ENCODE assay signal across 8 mouse cellular contexts in the genomic region with DNA sequence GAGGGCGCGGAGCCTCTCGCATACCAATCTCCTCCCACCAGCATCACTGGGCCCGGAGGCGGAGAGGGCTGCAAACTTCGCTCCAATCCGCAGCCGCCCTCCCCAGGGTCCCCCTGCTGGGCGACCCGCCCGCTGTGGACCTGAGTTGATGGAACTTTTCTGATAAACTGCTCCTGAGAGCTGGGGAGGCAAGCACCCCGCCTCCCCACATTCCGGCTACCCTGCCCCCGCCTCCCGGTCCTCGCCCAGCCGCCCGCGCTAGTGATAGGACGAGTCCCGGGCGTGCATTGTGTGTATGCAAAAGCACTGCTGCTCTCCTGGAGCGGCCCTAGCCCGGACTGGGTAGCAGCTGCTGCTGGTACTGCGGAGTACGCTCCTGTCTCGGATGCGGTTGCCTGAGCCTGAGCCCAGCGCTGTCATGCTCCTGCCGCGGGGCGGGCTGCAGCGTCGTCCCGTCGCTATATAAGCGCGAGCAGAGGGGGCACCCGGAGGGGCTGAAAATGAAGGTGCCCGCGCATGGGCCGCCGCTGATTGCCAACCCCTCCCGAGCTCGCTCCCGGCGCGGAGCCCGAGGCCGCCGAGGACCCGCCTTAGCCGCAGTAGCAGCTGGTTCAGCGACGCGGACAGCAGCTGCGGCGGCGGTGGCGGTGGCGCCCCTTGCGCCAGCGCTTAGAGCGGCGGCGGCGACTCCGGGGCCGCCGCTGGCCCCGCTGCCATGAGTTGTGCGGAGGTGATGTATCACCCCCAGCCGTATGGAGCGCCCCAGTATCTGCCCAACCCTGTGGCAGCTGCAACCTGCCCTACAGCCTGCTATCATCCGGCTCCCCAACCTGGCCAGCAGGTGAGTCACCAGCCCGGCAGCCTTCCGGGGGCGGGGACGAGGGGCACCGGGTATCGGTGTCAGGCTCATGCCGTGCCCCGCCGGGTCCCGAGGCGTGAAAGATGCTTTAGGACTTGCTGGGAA. TPM values are rescaled to one million over a fixed set of nuclear protein-coding genes. Genes with fewer than 3 reads are reported as not detected.
DNase-seq lines count a peak whose midpoint lies in the region; ATAC-seq and TF ChIP-seq lines count a peak whose summit lies in the region.

A gene (plus strand): TSS at position 340 of the 964 bp plus-strand sequence.

- TF ChIP-seq EP300 in liver, embryonic 14.5 days (IDR thresholded peaks at IDR 0.05; ENCODE audit: low read depth) = no peak

- H3K4me3 ChIP-seq in forebrain, embryonic 12.5 days (replicated peaks) = peak within 1 kb of the TSS; percentile 63
- peak within 1 kb of the TSS; percentile 65 to 77 for H3K4me3 ChIP-seq in heart, embryonic 14.5 days (ENCODE audit: control insufficient read depth in 1 of 2, insufficient read depth in 1 of 2, low read depth in 1 of 2, low read length in 2 of 2)
- peak within 1 kb of the TSS; percentile 6 to 37 for H3K4me3 ChIP-seq in liver, embryonic 14.5 days (ENCODE audit: insufficient read depth in 1 of 2, low read depth in 2 of 2, low read length in 2 of 2)
- peak within 1 kb of the TSS; percentile 57 for H3K4me3 ChIP-seq in neural tube, embryonic 12.5 days

- under 1% methylated on average over 86 of the region's 86 CpGs for WGBS in forebrain, embryonic 12.5 days
- WGBS in heart, embryonic 14.5 days = under 1% methylated on average over 86 of the region's 86 CpGs
- WGBS in liver, embryonic 14.5 days (ENCODE audit: insufficient replicate concordance) = under 1% methylated on average over 86 of the region's 86 CpGs
- WGBS in neural tube, embryonic 12.5 days = under 1% methylated on average over 86 of the region's 86 CpGs

- H3K27ac ChIP-seq in forebrain, embryonic 12.5 days = peak within 1 kb of the TSS; percentile 71
- H3K27ac ChIP-seq in heart, embryonic 14.5 days (replicated peaks in 1 of 2; ENCODE audit: control insufficient read depth in 1 of 2, insufficient read depth in 1 of 2, low read depth in 2 of 2, low read length in 2 of 2) = peak within 1 kb of the TSS; percentile 40 to 72
- H3K27ac ChIP-seq in liver, embryonic 14.5 days = no peak within 1 kb of the TSS
- H3K27ac ChIP-seq in neural tube, embryonic 12.5 days = no peak within 1 kb of the TSS

- H3K27me3 ChIP-seq in forebrain, embryonic 12.5 days = peaks cover 9% of the 10 kb centered on the region
- H3K27me3 ChIP-seq in heart, embryonic 14.5 days (ENCODE audit: control insufficient read depth, insufficient read depth, low read length) = 0 out of 2 replicates have a peak, but pooled peaks cover 3% of the 10 kb centered on the region
- peaks cover 16% of the 10 kb centered on the region for H3K27me3 ChIP-seq in liver, embryonic 14.5 days (ENCODE audit: control insufficient read depth, insufficient read depth, low read length)
- H3K27me3 ChIP-seq in neural tube, embryonic 12.5 days (replicated peaks) = peaks cover 5% of the 10 kb centered on the region; the same call in 1 of the 2 replicates

- peak; percentile 99 for ATAC-seq in forebrain, embryonic 12.5 days (ENCODE audit: low FRiP score)
- ATAC-seq in heart, embryonic 14.5 days (ENCODE audit: insufficient number of reproducible peaks, insufficient read depth, low FRiP score, low read depth) = peak; percentile 84
- peak; percentile 67 for ATAC-seq in liver, embryonic 14.5 days (ENCODE audit: insufficient read depth)
- ATAC-seq in neural tube, embryonic 12.5 days (ENCODE audit: low FRiP score, low read depth) = peak; percentile 100

- peak within 1 kb of the TSS; percentile 86 for H3K4me2 ChIP-seq in forebrain, embryonic 12.5 days
- peak within 1 kb of the TSS; percentile 97 for H3K4me2 ChIP-seq in heart, embryonic 14.5 days (ENCODE audit: low read length)
- peak within 1 kb of the TSS; percentile 60 for H3K4me2 ChIP-seq in liver, embryonic 14.5 days (ENCODE audit: low read depth)
- H3K4me2 ChIP-seq in neural tube, embryonic 12.5 days (replicated peaks) = peak within 1 kb of the TSS; percentile 82

- H3K36me3 ChIP-seq in forebrain, embryonic 12.5 days (replicated peaks) = no peaks in the 10 kb centered on the region
- H3K36me3 ChIP-seq in heart, embryonic 14.5 days (ENCODE audit: control insufficient read depth, insufficient read depth, low read length) = no peaks in the 10 kb centered on the region
- no peaks in the 10 kb centered on the region for H3K36me3 ChIP-seq in liver, embryonic 14.5 days (replicated peaks; ENCODE audit: control insufficient read depth, insufficient read depth, low read depth)
- H3K36me3 ChIP-seq in neural tube, embryonic 12.5 days = no peaks in the 10 kb centered on the region

- H3K9ac ChIP-seq in forebrain, embryonic 12.5 days = peak within 1 kb of the TSS; percentile 66
- peak within 1 kb of the TSS; percentile 73 for H3K9ac ChIP-seq in heart, embryonic 14.5 days (ENCODE audit: low read length)
- no peak within 1 kb of the TSS for H3K9ac ChIP-seq in liver, embryonic 14.5 days (replicated peaks)
- H3K9ac ChIP-seq in neural tube, embryonic 12.5 days = peak within 1 kb of the TSS; percentile 60

- 0 out of 2 replicates have a peak, but pooled peaks cover 4% of the 10 kb centered on the region for H3K9me3 ChIP-seq in forebrain, embryonic 12.5 days
- H3K9me3 ChIP-seq in heart, embryonic 14.5 days (ENCODE audit: control insufficient read depth, low read length) = no peaks in the 10 kb centered on the region
- H3K9me3 ChIP-seq in liver, embryonic 14.5 days (ENCODE audit: control insufficient read depth, low read length) = no peaks in the 10 kb centered on the region
- no peaks in the 10 kb centered on the region for H3K9me3 ChIP-seq in neural tube, embryonic 12.5 days

- no peak for TF ChIP-seq CTCF in liver, embryonic 14.5 days (IDR thresholded peaks at IDR 0.05; ENCODE audit: low read depth)

- peak; percentile 11 for DNase-seq in thymus, postnatal 0 days (ENCODE audit: low spot score)
- no peak for DNase-seq in thymus, postnatal 25 days
- peak; percentile 75 for DNase-seq in kidney, postnatal 10 days
- no peak for DNase-seq in liver, embryonic 14.5 days (ENCODE audit: low read depth in 3 of 3, low spot score in 3 of 3)
- peak; percentile 28 for DNase-seq in urinary bladder, postnatal 10 days (ENCODE audit: low spot score)

- H3K4me1 ChIP-seq in forebrain, embryonic 12.5 days = peaks cover 9% of the 10 kb centered on the region
- peaks cover 2 to 3% of the 10 kb centered on the region in 2 experiments; a peak in 2 of 4 replicates for H3K4me1 ChIP-seq in heart, embryonic 14.5 days (ENCODE audit: control insufficient read depth in 2 of 2, insufficient read depth in 2 of 2, low read length in 2 of 2)
- H3K4me1 ChIP-seq in liver, embryonic 14.5 days (replicated peaks; ENCODE audit: control insufficient read depth in 2 of 2, insufficient read depth in 2 of 2, low read length in 1 of 2) = no peaks in the 10 kb centered on the region
- H3K4me1 ChIP-seq in neural tube, embryonic 12.5 days = 0 out of 2 replicates have a peak, but pooled peaks cover 4% of the 10 kb centered on the region

RNA-seq across cellular contexts. Expression of the gene that starts here (rescaled TPM):
- polyA plus RNA-seq in thymus, postnatal 0 days (2015; fragmentation: Nextera tagmentation; extraction: Ambion mirVana) = 0.29 and 0.40 TPM in 2 replicates
- polyA plus RNA-seq in forebrain, embryonic 12.5 days (2016; fragmentation: Nextera tagmentation; extraction: Ambion mirVana) = 2.8 and 3.3 TPM in 2 replicates
- 1.7 and 2.0 TPM in 2 replicates for polyA plus RNA-seq in heart, embryonic 14.5 days (2014; fragmentation: Nextera tagmentation; extraction: Ambion mirVana)
- 0.02 and 0.03 TPM in 2 replicates for polyA plus RNA-seq in liver, embryonic 14.5 days (2012; rRNA removed)
- polyA plus RNA-seq in liver, embryonic 14.5 days (2014; fragmentation: Nextera tagmentation; extraction: Ambion mirVana) = 0.29 TPM in 1 of 2 replicates, not detected in the other
- polyA plus RNA-seq in neural tube, embryonic 12.5 days (2016; fragmentation: Nextera tagmentation; extraction: Ambion mirVana) = 11.2 and 11.7 TPM in 2 replicates

Comparison
In these comparisons a context has a peak if more than half of its experiments do, and no peak if none do; other contexts are left out.
1. Peak in DNase-seq in thymus, postnatal 0 days; RNA of the gene not detected or under 1 TPM.
2. Peak in ATAC-seq, H3K4me3 ChIP-seq and H3K4me2 ChIP-seq in liver, embryonic 14.5 days; RNA of the gene not detected or under 1 TPM.
3. DNase-seq: peak in kidney, postnatal 10 days (single experiment) and urinary bladder, postnatal 10 days (single experiment); none in thymus, postnatal 25 days (single experiment) and liver, embryonic 14.5 days (0 of 3).
4. H3K27ac ChIP-seq: peak in forebrain, embryonic 12.5 days (single experiment) and heart, embryonic 14.5 days (2 of 2); none in liver, embryonic 14.5 days (single experiment) and neural tube, embryonic 12.5 days (single experiment).
5. Peak in every context shown above with its lines, with median percentiles within 50 percentile points of each other: ATAC-seq, H3K4me2 ChIP-seq and H3K4me3 ChIP-seq.